Comparison of ENCODE assay signal across 20 mouse cellular contexts in the genomic region with DNA sequence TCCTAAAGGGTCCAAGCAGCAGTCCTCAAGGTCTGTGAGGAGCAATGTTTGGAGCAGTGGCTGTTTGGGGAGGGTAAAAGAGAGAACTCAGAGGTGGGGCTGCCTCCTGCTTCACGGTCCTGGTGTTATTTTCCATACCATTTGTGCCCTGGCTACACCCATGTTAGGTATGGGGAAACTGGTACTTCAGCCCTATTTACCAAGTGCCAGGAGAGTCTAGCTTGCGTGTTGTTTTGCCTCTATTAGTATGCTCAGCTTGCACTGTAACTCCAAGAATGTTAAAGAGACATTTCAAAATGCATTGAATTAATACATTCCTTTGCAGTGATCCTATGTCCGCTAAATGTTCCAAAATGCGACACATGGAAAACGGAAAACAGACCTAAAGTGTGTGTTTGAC. TPM values are rescaled to one million over a fixed set of nuclear protein-coding genes. Genes with fewer than 3 reads are reported as not detected.
DNase-seq lines count a peak whose midpoint lies in the region; ATAC-seq lines count a peak whose summit lies in the region.
"Had no signal": no experiment of that assay in that cellular context is flagged by ENCODE, and none has a peak within 500 bp of the region (broad histone marks: within the 10 kb centered on the region; RNA-seq: fewer than 3 reads in every experiment).

No protein-coding gene starts in this region.

- no peaks in the 10 kb centered on the region for H3K36me3 ChIP-seq in embryonic facial prominence, embryonic 14.5 days (ENCODE audit: control insufficient read depth, insufficient read depth, low read length)
- H3K36me3 ChIP-seq in embryonic facial prominence, embryonic 10.5 days (replicated peaks): no peaks in the 10 kb centered on the region
- H3K36me3 ChIP-seq: embryonic facial prominence, embryonic 12.5 days; forebrain, embryonic 10.5 days; heart, embryonic 12.5 days; hindbrain, embryonic 10.5 days had no signal

- no peaks in the 10 kb centered on the region for H3K27me3 ChIP-seq in embryonic facial prominence, embryonic 14.5 days (replicated peaks; ENCODE audit: control insufficient read depth, insufficient read depth, low read length)
- H3K27me3 ChIP-seq in embryonic facial prominence, embryonic 10.5 days (replicated peaks; ENCODE audit: low read depth, poor library complexity, severe bottlenecking): no peaks in the 10 kb centered on the region
- H3K27me3 ChIP-seq: embryonic facial prominence, embryonic 12.5 days; heart, embryonic 12.5 days had no signal

- peak; percentile 8 for DNase-seq in embryonic facial prominence, embryonic 14.5 days (ENCODE audit: low spot score)
- DNase-seq in embryonic facial prominence, embryonic 10.5 days (ENCODE audit: low spot score): no peak
- peak; percentile 58 for DNase-seq in lung, postnatal 25 days (ENCODE audit: low spot score)
- no peak for DNase-seq in lung, postnatal 4 days
- DNase-seq in lung, postnatal 36 days: peak; percentile 58
- DNase-seq in cerebellum, adult 18-20 months: no peak
- no peak for DNase-seq in MN1 (ENCODE audit: low spot score)
- DNase-seq: cerebellum, adult 2 months; cerebellum, postnatal 14 days; embryo, embryonic 11 days; gastrocnemius, postnatal 25 days had no signal

- no peak overlapping the region for H3K4me3 ChIP-seq in embryonic facial prominence, embryonic 14.5 days (ENCODE audit: low read depth, low read length)
- no peak overlapping the region for H3K4me3 ChIP-seq in embryonic facial prominence, embryonic 10.5 days
- H3K4me3 ChIP-seq: embryonic facial prominence, embryonic 12.5 days; erythroblast, embryonic 14.5 days; forebrain, embryonic 10.5 days; gastrocnemius, adult 2 months; heart, embryonic 12.5 days; hindbrain, embryonic 10.5 days had no signal

- no peak overlapping the region for H3K27ac ChIP-seq in embryonic facial prominence, embryonic 14.5 days (replicated peaks; ENCODE audit: low read depth, low read length)
- no peak overlapping the region for H3K27ac ChIP-seq in embryonic facial prominence, embryonic 10.5 days (replicated peaks)
- H3K27ac ChIP-seq: embryonic facial prominence, embryonic 12.5 days; forebrain, embryonic 10.5 days; gastrocnemius, adult 2 months; hindbrain, embryonic 10.5 days; hindbrain, embryonic 14.5 days had no signal

- no peak for ATAC-seq in embryonic facial prominence, embryonic 14.5 days (ENCODE audit: low read depth)
- ATAC-seq: forebrain, embryonic 14.5 days had no signal

- no peaks in the 10 kb centered on the region; the same call in 1 of the 2 replicates for H3K4me1 ChIP-seq in embryonic facial prominence, embryonic 14.5 days (ENCODE audit: control insufficient read depth, insufficient read depth, low read length)
- peaks cover 7% of the 10 kb centered on the region; the same call in 1 of the 2 replicates for H3K4me1 ChIP-seq in embryonic facial prominence, embryonic 10.5 days
- H3K4me1 ChIP-seq: embryonic facial prominence, embryonic 12.5 days had no signal

- no peak overlapping the region for H3K9ac ChIP-seq in embryonic facial prominence, embryonic 14.5 days (ENCODE audit: low read depth, low read length)
- H3K9ac ChIP-seq: embryonic facial prominence, embryonic 12.5 days; heart, embryonic 12.5 days; hindbrain, embryonic 14.5 days had no signal

- 65% methylated on average over 5 of the region's 5 CpGs for WGBS in embryonic facial prominence, embryonic 14.5 days
- WGBS in embryonic facial prominence, embryonic 10.5 days: 89% methylated on average over 5 of the region's 5 CpGs

- no peak overlapping the region for H3K4me2 ChIP-seq in embryonic facial prominence, embryonic 14.5 days (ENCODE audit: low read depth, low read length)
- H3K4me2 ChIP-seq: embryonic facial prominence, embryonic 12.5 days; heart, embryonic 12.5 days; hindbrain, embryonic 14.5 days had no signal

- no peaks in the 10 kb centered on the region for H3K9me3 ChIP-seq in embryonic facial prominence, embryonic 14.5 days (ENCODE audit: control insufficient read depth, low read length)
- no peaks in the 10 kb centered on the region for H3K9me3 ChIP-seq in embryonic facial prominence, embryonic 10.5 days
- H3K9me3 ChIP-seq: embryonic facial prominence, embryonic 12.5 days; forebrain, embryonic 10.5 days; heart, embryonic 12.5 days; hindbrain, embryonic 10.5 days had no signal

RNA-seq across cellular contexts. Expression of a gene that starts 41.2 kb away (rescaled TPM):
- polyA plus RNA-seq in embryonic facial prominence, embryonic 14.5 days (2014; fragmentation: Nextera tagmentation; extraction: Ambion mirVana): 1.5 and 2.4 TPM in 2 replicates
- 0.06 TPM in 1 of 2 replicates, not detected in the other for polyA plus RNA-seq in embryonic facial prominence, embryonic 10.5 days (2016; fragmentation: Nextera tagmentation; extraction: Ambion mirVana)
- polyA plus RNA-seq: C2C12; hindbrain, embryonic 14.5 days had no signal

RNA-seq across cellular contexts. Expression of a gene that starts 55.7 kb away (rescaled TPM):
- 7.7 and 10.8 TPM in 2 replicates for polyA plus RNA-seq in embryonic facial prominence, embryonic 14.5 days (2014; fragmentation: Nextera tagmentation; extraction: Ambion mirVana)
- polyA plus RNA-seq in embryonic facial prominence, embryonic 10.5 days (2016; fragmentation: Nextera tagmentation; extraction: Ambion mirVana): 0.50 and 0.67 TPM in 2 replicates

Comparison
In these comparisons a context has a peak if more than half of its experiments do, and no peak if none do; other contexts are left out.
1. DNase-seq: peak in embryonic facial prominence, embryonic 14.5 days (single experiment), lung, postnatal 25 days (single experiment) and lung, postnatal 36 days (single experiment); none in embryonic facial prominence, embryonic 10.5 days (single experiment), lung, postnatal 4 days (0 of 2), cerebellum, adult 18-20 months (0 of 2) and MN1 (single experiment).